Mouse (Mus musculus) kidney, embryonic 14.5 days (tissue): ENCODE results near the gene Cmip. TPM values are rescaled to one million over a fixed set of nuclear protein-coding genes. Genes with fewer than 3 reads are reported as not detected.
A peak's percentile ranks its signal among the peaks of the same experiment; 100 is the strongest.

Experiments used
- ATAC-seq: fragments of 200-750 bp; cut with Nextera tagmentation; 2 replicates; pipeline ENCODE4 v1.8.0; 2017; ENCODE audit warnings: moderate number of reproducible peaks, mild to moderate bottlenecking, moderate TSS enrichment, moderate library complexity; ENCODE audit not compliant: low FRiP score, low TSS enrichment
- H3K27ac ChIP-seq: fragments of 300-500 bp; sonication (generic); 2 replicates; pipeline ENCODE4 v1.5.1; 2014; ENCODE audit warnings: low read depth, mild to moderate bottlenecking, low read length, moderate library complexity, mixed read lengths
- H3K27me3 ChIP-seq: fragments of 300-500 bp; sonication (generic); 2 replicates; pipeline ENCODE4 v1.6.1; 2014; ENCODE audit warnings: mild to moderate bottlenecking, low read length; ENCODE audit not compliant: control insufficient read depth, insufficient read depth
- H3K36me3 ChIP-seq: fragments of 300-500 bp; sonication (generic); 2 replicates; pipeline ENCODE4 v1.6.1; 2014; ENCODE audit warnings: low read length, mixed read lengths; ENCODE audit not compliant: control insufficient read depth, insufficient read depth
- H3K4me1 ChIP-seq: fragments of 300-500 bp; sonication (generic); 2 replicates; pipeline ENCODE4 v1.6.1; 2014; ENCODE audit warnings: low read length, mixed read lengths; ENCODE audit not compliant: control insufficient read depth, insufficient read depth
- H3K4me2 ChIP-seq: fragments of 300-500 bp; sonication (generic); replicated peaks from 2 replicates; pipeline ENCODE4 v1.6.1; 2014; ENCODE audit warnings: low read depth, mild to moderate bottlenecking, low read length
- H3K4me3 ChIP-seq: fragments of 300-500 bp; sonication (generic); 2 replicates; pipeline ENCODE4 v1.5.1; 2014; ENCODE audit warnings: mild to moderate bottlenecking, low read length
- H3K9ac ChIP-seq: fragments of 300-500 bp; sonication (generic); 2 replicates; pipeline ENCODE4 v1.6.1; 2014; ENCODE audit warnings: low read depth, mild to moderate bottlenecking, low read length, moderate library complexity
- H3K9me3 ChIP-seq: fragments of 300-500 bp; sonication (generic); 2 replicates; pipeline ENCODE4 v1.6.1; 2016; ENCODE audit warnings: low read length; ENCODE audit not compliant: control insufficient read depth
- WGBS: fragments of 180-500 bp; shearing (Covaris S2); extraction: QIAGEN DNeasy Blood & Tissue Kit; methylation state at CpG from one replicate; pipeline ENCODE4 v1.1.7; 2014; 5-methylcytosine and 5-hydroxymethylcytosine counted together
- polyA plus RNA-seq: library from polyadenylated mRNA; unstranded; fragments of >200 nt; fragmentation: Nextera tagmentation; extraction: Ambion mirVana; gene quantifications from 2 replicates; pipeline ENCODE4 v1.2.1, GENCODE M21; 2014

The Cmip gene
- polyA plus RNA-seq, result 22.9 and 23.7 TPM in 2 replicates

DNA sequence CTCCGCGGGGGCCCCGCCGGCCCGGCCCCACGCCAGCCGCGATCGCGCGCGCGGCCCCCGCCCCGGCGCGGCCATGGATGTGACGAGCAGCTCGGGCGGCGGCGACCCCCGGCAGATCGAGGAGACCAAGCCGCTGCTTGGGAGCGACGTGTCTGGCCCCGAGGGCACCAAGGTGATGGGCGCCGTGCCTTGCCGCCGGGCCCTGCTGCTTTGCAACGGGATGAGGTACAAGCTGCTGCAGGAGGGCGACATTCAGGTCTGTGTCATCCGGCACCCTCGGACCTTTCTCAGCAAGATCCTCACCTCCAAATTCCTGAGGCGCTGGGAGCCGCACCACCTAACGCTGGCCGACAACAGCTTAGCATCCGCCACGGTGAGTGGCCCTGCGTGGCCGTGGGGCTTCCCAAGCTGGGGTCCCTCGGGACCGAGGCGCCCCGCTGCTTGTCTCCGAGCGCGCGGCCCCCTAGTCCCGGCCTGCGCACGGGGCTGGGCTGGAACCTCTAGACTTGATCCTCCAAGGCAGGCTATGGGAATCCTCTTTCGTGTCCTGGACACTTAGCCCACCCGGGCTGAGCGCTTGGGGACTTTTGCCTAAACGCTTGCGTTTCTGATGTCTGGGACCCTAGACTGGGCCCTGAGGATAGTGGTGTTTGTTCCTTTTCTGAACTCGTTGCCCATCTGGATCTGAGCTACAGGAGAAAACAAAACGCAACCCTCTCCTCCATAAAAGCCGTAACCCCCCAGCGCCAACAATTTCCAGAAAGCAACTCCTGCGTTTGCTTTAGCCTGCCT is at the start of gene Cmip:
Cmip (plus strand) TSS at position 36 of the 792 bp plus-strand sequence.
- H3K27ac ChIP-seq, result peak within 1 kb of the TSS; percentile 85
- no peaks in the 10 kb centered on the region for H3K9me3 ChIP-seq
- no peaks in the 10 kb centered on the region for H3K27me3 ChIP-seq
- peaks cover 36% of the 10 kb centered on the region for H3K4me1 ChIP-seq
- H3K4me2 ChIP-seq, result peak within 1 kb of the TSS; percentile 89
- peak within 1 kb of the TSS; percentile 80 for H3K4me3 ChIP-seq
- peak within 1 kb of the TSS; percentile 95 for H3K9ac ChIP-seq
- WGBS, result 1% methylated on average over 51 of the region's 65 CpGs
- ATAC-seq, result peak; percentile 11; the same call in 1 of the 2 replicates
- H3K36me3 ChIP-seq, result no peaks in the 10 kb centered on the region

DNA sequence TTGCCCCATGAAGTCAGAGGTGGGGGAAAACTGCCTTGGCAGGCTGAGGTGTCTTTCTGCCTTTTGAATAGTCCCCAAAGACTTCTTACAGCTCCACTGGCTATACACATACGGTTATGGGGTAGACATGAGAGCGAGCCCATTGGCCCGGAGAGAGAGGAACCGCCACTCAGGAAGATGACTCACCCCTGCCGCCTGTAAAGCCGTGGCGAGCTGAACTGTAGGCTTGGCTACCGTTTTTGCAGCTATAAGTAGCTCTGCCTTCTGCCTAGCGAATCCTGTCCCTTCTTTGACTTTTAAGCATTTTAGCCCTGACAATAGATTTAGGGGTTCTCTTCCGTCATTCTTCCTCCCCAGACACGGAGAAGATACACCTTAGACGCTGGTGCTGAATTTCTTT is 47.7 kb upstream of the Cmip start:
- Histone ChIP-seq H3K36me3 (peaks cover 14% of the 10 kb centered on the region; the same call in 1 of the 2 replicates), H3K4me2 (no peak overlapping the region), H3K27ac (no peak overlapping the region), H3K27me3 (no peaks in the 10 kb centered on the region), H3K4me3 (no peak overlapping the region), H3K4me1 (0 out of 2 replicates have a peak, but pooled peaks cover 6% of the 10 kb centered on the region), H3K9ac (no peak overlapping the region), H3K9me3 (no peaks in the 10 kb centered on the region)
- ATAC-seq, result no peak
- 90% methylated on average over 12 of the region's 12 CpGs for WGBS

DNA sequence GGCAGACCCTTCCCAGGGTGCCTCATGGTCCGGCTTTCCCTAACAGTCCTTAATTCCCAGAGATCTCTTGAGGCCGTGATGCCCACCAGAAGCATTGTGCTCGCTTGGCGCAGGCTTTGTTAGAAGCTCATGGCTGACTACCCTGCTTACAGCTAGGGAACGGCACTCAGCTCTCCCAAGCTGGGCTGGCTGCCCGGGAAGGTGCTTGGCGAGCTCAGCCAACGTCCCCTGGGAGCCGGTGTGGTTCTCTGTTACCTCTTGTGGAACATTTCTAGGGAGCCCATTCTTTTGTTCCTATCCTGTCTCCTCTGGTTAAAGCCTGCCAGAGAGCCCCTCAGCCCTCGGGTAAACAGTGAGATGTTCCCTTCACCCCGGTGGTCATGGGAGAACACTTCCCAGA is 44.8 kb upstream of the Cmip start:
- 0 out of 2 replicates have a peak, but pooled peaks cover 6% of the 10 kb centered on the region for H3K4me1 ChIP-seq
- peaks cover 7% of the 10 kb centered on the region; the same call in 1 of the 2 replicates for H3K36me3 ChIP-seq
- H3K27ac ChIP-seq, result no peak overlapping the region
- H3K9ac ChIP-seq, result no peak overlapping the region
- 91% methylated on average over 11 of the region's 11 CpGs for WGBS
- H3K9me3 ChIP-seq, result no peaks in the 10 kb centered on the region
- H3K4me2 ChIP-seq, result no peak overlapping the region
- H3K27me3 ChIP-seq, result no peaks in the 10 kb centered on the region
- H3K4me3 ChIP-seq, result no peak overlapping the region
- ATAC-seq, result no peak

DNA sequence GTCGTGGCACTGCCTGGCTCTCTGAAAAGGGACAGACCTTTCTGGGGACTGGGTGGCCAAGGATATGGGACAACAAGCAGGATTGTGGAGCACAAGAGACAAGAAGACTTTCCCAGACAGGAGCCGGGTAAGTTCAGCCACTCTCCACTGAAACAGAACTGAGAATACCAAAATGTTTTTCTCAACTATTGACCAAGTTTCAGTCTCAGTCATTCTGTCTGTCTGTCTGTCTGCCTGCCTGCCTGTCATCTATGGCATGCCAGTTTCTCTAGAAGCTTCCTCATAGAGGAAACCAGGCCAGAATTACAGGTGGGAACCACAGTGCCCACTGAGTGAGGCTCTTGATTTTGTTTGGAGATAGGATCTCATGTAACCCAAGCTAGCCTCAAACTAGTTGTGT is 39.1 kb upstream of the Cmip start:
- WGBS, result 87% methylated on average over 2 of the region's 2 CpGs

DNA sequence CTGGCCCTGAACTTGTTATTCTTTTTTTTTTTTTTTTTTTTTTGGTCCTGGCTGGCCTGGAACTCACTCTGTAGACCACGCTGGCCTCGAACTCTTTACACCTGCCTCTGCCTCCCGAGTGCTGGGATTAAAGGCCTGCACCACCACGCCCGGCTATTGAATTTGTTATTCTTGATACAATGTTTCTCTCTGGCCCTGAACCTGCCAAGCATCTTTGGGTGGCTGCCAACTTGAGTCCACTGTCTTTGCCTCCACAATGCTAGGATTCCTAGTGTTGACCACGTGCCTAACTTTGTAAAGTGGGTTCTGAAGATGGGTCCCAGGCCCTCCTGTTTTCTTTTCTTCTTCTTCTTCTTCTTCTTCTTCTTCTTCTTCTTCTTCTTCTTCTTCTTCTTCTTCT is 34.5 kb upstream of the Cmip start:
- Histone ChIP-seq H3K9ac (no peak overlapping the region), H3K4me2 (no peak overlapping the region), H3K4me1 (no peaks in the 10 kb centered on the region), H3K9me3 (no peaks in the 10 kb centered on the region), H3K27ac (no peak overlapping the region), H3K27me3 (no peaks in the 10 kb centered on the region), H3K4me3 (no peak overlapping the region), H3K36me3 (no peaks in the 10 kb centered on the region)
- 80% methylated on average over 6 of the region's 6 CpGs for WGBS
- no peak for ATAC-seq

More for the DNA sequence above, 39.1 kb upstream of the Cmip start:
- no peak overlapping the region for H3K4me3 ChIP-seq
- H3K27ac ChIP-seq, result no peak overlapping the region
- 0 out of 2 replicates have a peak, but pooled peaks cover 6% of the 10 kb centered on the region for H3K4me1 ChIP-seq
- H3K9me3 ChIP-seq, result no peaks in the 10 kb centered on the region
- H3K4me2 ChIP-seq, result no peak overlapping the region
- no peaks in the 10 kb centered on the region for H3K36me3 ChIP-seq
- no peak for ATAC-seq
- H3K27me3 ChIP-seq, result no peaks in the 10 kb centered on the region
- no peak overlapping the region for H3K9ac ChIP-seq

DNA sequence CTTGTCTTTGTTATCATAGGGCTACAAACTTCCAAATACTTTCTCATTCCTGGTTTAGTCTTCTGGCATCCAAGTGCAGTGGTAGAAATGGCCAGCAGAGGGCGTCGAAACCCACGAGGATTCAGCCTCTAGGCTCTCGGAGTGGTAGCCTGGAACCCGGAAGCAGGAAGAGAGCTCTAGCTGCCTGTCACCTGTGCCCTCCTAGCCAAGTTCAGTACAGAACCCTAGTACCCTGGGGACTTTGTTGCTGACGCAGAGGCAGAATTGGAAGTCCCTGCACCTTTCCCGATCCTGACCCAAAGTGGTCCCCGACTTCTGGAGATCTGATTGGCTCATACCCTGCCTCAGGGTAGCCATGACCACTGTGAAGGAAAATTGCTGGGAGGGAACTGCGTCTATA is 32.2 kb upstream of the Cmip start:
- H3K27me3 ChIP-seq, result no peaks in the 10 kb centered on the region
- no peak overlapping the region for H3K9ac ChIP-seq
- peak overlapping the region; percentile 17; the same call in 1 of the 2 replicates for H3K4me3 ChIP-seq
- H3K27ac ChIP-seq, result no peak overlapping the region
- H3K4me2 ChIP-seq, result peak overlapping the region; percentile 36; the same call in 1 of the 2 replicates
- peak; percentile 88 for ATAC-seq
- H3K36me3 ChIP-seq, result no peaks in the 10 kb centered on the region
- 15% methylated on average over 9 of the region's 9 CpGs for WGBS
- H3K4me1 ChIP-seq, result no peaks in the 10 kb centered on the region
- no peaks in the 10 kb centered on the region for H3K9me3 ChIP-seq

DNA sequence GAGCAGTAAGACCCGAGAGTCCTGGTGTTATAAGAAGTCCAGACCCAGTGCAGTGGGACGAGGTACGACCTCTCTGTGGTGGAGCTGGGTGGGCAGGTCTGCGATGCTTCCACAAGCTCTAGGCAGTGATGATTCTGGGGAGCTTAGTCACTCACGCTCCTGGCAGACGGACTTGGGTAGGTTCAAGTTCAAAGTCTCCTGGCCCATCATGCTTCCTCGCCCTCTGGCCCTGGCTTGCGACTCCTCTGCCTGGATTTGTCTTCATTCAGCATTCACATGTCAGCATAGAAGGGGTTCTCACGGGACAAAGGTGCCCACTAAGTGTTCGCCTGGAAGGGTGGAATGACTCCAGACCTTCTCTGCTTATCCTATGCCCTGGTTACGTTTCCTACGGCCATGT is 30.6 kb upstream of the Cmip start:
- WGBS, result 82% methylated on average over 12 of the region's 12 CpGs

DNA sequence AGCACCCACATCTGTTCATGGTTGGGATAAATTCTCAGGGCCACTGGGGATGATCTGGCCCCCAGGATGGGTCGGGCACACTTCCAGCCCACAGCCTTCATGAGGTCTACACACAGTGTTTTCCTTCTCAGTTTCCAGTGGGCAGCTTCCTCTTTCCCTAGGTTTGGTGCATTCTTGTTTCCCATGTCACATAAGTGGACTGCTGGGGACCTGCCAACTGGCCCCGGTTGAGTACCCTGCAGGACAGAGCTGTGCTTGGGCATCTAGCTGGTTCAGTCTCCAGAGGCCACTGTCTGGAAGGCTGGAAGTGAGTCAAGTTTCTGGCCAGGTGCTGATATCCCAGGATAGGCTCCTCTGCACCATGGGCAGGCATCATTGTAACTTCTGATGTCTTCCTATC is 29.5 kb upstream of the Cmip start:
- Histone ChIP-seq H3K4me2 (no peak overlapping the region), H3K4me1 (no peaks in the 10 kb centered on the region), H3K27ac (no peak overlapping the region), H3K36me3 (no peaks in the 10 kb centered on the region), H3K27me3 (no peaks in the 10 kb centered on the region), H3K4me3 (no peak overlapping the region), H3K9me3 (no peaks in the 10 kb centered on the region), H3K9ac (no peak overlapping the region)
- WGBS, result 87% methylated on average over 2 of the region's 2 CpGs
- no peak for ATAC-seq

More for the DNA sequence above, 30.6 kb upstream of the Cmip start:
- H3K4me1 ChIP-seq, result no peaks in the 10 kb centered on the region
- H3K27me3 ChIP-seq, result no peaks in the 10 kb centered on the region
- no peak for ATAC-seq
- no peaks in the 10 kb centered on the region for H3K36me3 ChIP-seq
- H3K9ac ChIP-seq, result no peak overlapping the region
- no peak overlapping the region for H3K4me2 ChIP-seq
- no peak overlapping the region for H3K27ac ChIP-seq
- H3K4me3 ChIP-seq, result no peak overlapping the region
- H3K9me3 ChIP-seq, result no peaks in the 10 kb centered on the region

DNA sequence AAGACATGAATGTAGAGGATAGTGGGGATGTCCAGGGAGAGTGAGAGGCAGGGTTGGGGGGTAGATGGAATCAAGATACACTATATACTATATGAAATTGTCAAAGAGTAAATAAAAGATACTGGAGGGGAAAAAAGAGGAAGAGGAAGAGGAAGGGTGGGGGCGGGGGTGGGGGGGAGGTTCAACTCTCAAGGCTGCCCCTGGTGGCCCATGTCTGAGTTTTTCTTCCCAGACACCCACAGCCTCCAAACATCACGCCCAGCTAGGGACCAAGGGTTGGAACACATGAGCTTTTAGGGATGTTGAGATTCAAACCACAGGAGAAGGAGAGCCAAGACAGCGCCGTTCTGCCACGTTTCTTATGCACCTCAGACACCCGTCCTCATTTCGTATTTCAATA is 23.7 kb upstream of the Cmip start:
- ATAC-seq, result no peak
- H3K27ac ChIP-seq, result no peak overlapping the region

More for the DNA sequence above, 23.7 kb upstream of the Cmip start:
- H3K27me3 ChIP-seq, result no peaks in the 10 kb centered on the region
- 87% methylated on average over 7 of the region's 7 CpGs for WGBS
- no peaks in the 10 kb centered on the region for H3K36me3 ChIP-seq
- H3K4me3 ChIP-seq, result no peak overlapping the region
- no peak overlapping the region for H3K4me2 ChIP-seq
- H3K9ac ChIP-seq, result no peak overlapping the region
- no peaks in the 10 kb centered on the region for H3K4me1 ChIP-seq
- no peaks in the 10 kb centered on the region for H3K9me3 ChIP-seq
